Mouse (Mus musculus) C2C12 (cell line): Measurements from ENCODE around the gene Sema4a. TPM values are rescaled to one million over a fixed set of nuclear protein-coding genes. Genes with fewer than 3 reads are reported as not detected.
"Not testable (repeated sequence)": the region's sequence is repeated elsewhere in the genome, so short reads cannot be mapped to it uniquely, and the experiment has no call there.

Experiments
- H3K27me3 ChIP-seq: one replicate; pipeline ENCODE4 v1.6.1; 2011; ENCODE audit not compliant: control insufficient read depth, insufficient read depth, insufficient read length
- H3K36me3 ChIP-seq: one replicate; pipeline ENCODE4 v1.6.1; 2011; ENCODE audit not compliant: control insufficient read depth, insufficient read depth
- H3K4me3 ChIP-seq: one replicate; pipeline ENCODE4 v1.5.1; 2011; ENCODE audit warnings: mild to moderate bottlenecking, control low read depth; ENCODE audit not compliant: poor library complexity, insufficient read depth, severe bottlenecking
- H3K79me2 ChIP-seq: one replicate; pipeline ENCODE4 v1.6.1; 2011; ENCODE audit not compliant: control insufficient read depth, insufficient read depth
- H3K79me3 ChIP-seq: one replicate; pipeline ENCODE4 v1.6.1; 2011; ENCODE audit warnings: low read depth, control low read depth
- H3ac ChIP-seq: one replicate; pipeline ENCODE3; 2011; ENCODE audit warnings: low read depth; ENCODE audit not compliant: control insufficient read depth, insufficient read length
- CEBPB ChIP-seq: IDR thresholded peaks from one replicate; pipeline ENCODE4 v1.6.1; 2011; ENCODE audit warnings: low read depth, mild to moderate bottlenecking, control low read depth, moderate library complexity
- CTCF ChIP-seq: IDR thresholded peaks from one replicate; pipeline ENCODE4 v1.5.1; 2011; ENCODE audit not compliant: control insufficient read depth, insufficient read depth, insufficient read length
- FOSL1 ChIP-seq: IDR thresholded peaks from one replicate; pipeline ENCODE4 v1.8.0; 2011; ENCODE audit warnings: mild to moderate bottlenecking, low read length; ENCODE audit not compliant: poor library complexity, insufficient read depth, severe bottlenecking
- MAX ChIP-seq: IDR thresholded peaks from one replicate; pipeline ENCODE4 v1.6.1; 2011; ENCODE audit warnings: mild to moderate bottlenecking, control low read depth
- MYOD1 ChIP-seq: IDR thresholded peaks from one replicate; pipeline ENCODE4 v1.6.1; 2011; ENCODE audit warnings: low read depth; ENCODE audit not compliant: control insufficient read depth, insufficient read length
- MYOG ChIP-seq: IDR thresholded peaks from one replicate; pipeline ENCODE4 v1.6.1; 2011; ENCODE audit not compliant: control insufficient read depth, insufficient read length; ENCODE audit errors: extremely low read depth
- USF1 ChIP-seq: IDR thresholded peaks from one replicate; pipeline ENCODE4 v1.6.1; 2011; ENCODE audit warnings: low read depth, mild to moderate bottlenecking, control low read depth, moderate library complexity
- polyA plus RNA-seq: library from polyadenylated mRNA; unstranded; fragments of >200 nt; fragmentation: generic; extraction: Trizol; gene quantifications from one replicate; pipeline ENCODE4 v1.2.1, GENCODE M21; 2012; ENCODE audit warnings: missing spikeins

Sema4a gene
- polyA plus RNA-seq, 1 experiment = 0.69 TPM

DNA sequence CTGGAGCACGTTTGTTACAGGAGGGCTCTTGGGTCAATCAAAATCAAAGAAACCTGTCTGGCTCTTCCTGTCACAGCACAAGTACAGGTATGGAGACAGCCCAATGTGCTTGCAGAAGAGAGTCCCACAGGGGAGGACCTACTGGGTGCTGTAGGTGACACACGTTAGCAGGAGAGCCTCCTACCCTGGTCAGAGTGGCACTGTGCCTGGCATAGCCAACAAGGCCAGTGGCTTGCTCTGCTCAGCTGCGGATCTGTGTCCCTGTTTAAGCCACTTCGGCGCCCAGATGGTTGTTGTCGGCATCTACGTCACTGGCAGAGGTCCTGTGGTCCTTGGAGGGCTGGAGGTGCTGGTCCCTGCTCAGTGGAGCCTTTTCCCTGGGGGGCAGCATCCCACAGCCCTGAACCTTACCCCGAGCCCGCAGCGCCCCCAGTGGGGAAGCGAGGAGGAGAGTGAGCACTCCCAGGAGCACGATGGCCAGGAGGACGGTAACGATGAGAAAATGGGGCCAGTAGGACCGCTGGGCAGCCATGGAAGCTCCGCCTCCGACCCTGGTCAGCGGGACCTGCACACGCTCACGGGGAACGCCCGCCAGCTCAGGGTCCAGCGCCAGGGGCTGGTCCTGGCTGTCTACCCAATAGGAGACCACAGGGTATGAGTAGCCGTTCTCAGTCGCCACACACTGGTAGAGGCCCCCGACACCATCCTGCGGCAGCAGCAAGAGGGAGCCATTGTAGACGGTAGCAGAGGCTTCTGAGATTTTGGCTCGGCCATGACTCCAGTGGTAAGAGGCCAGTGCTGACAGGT is 24.4 kb downstream of the Sema4a start:
- Histone ChIP-seq H3K4me3 (no peak overlapping the region), H3K27me3 (no peaks in the 10 kb centered on the region), H3K79me3 (no peaks in the 10 kb centered on the region), H3K36me3 (no peaks in the 10 kb centered on the region), H3ac (peak overlapping the region; percentile 59), H3K79me2 (no peaks in the 10 kb centered on the region)
- TF ChIP-seq MYOG (no peak), CTCF (peak; percentile 73), CEBPB (no peak), FOSL1 (no peak), USF1 (no peak)

DNA sequence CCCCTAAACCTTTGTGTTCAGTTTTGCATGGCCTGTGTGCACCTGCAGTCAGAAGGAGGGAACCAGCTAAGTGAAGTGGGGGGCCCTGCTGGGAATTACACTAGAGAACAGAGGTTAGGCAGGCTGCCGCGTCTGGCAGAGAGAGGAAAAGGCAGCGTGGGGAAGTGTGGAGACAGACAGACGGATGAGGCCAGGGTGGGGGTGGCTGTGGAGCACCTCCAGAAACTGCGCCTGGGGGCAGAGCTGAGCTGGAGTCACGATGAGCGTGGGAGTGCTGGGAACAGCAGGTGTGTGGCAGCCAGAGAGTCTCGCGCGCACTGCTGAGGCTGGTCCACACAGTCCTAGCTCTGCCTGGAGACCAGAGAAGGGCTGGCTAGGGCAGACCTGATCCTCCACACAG is 25.5 kb downstream of the Sema4a start:
- Histone ChIP-seq H3K27me3 (no peaks in the 10 kb centered on the region), H3K4me3 (no peak overlapping the region)

DNA sequence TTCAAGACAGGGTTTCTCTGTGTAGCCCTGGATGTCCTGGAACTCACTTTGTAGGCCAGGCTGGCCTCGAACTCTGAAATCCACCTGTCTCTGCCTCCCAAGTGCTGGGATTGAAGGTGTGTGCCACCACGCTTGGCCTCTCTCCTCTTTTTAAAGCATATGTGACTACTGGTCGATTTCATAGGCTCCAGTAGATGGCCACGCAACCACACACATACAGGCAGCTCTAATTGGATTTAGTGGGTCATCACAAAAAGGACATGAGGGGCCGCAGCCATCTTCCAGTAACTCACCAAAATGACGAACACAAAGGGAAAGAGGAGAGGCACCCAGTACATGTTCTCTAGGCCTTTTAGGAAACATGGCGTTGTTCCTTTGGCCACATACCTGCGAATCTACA is 32.3 kb downstream of the Sema4a start:
- not testable (repeated sequence) for H3K27me3 ChIP-seq, H3K4me3 ChIP-seq, H3K36me3 ChIP-seq, H3ac ChIP-seq
- Histone ChIP-seq H3K79me2 (peaks cover 13% of the 10 kb centered on the region), H3K79me3 (peaks cover 12% of the 10 kb centered on the region)

More for the DNA sequence above, 25.5 kb downstream of the Sema4a start:
- no peaks in the 10 kb centered on the region for H3K79me2 ChIP-seq
- TF ChIP-seq FOSL1 (no peak), USF1 (no peak), MAX (no peak), CEBPB (no peak)
- no peak overlapping the region for H3ac ChIP-seq
- no peaks in the 10 kb centered on the region for H3K36me3 ChIP-seq
- no peaks in the 10 kb centered on the region for H3K79me3 ChIP-seq

DNA sequence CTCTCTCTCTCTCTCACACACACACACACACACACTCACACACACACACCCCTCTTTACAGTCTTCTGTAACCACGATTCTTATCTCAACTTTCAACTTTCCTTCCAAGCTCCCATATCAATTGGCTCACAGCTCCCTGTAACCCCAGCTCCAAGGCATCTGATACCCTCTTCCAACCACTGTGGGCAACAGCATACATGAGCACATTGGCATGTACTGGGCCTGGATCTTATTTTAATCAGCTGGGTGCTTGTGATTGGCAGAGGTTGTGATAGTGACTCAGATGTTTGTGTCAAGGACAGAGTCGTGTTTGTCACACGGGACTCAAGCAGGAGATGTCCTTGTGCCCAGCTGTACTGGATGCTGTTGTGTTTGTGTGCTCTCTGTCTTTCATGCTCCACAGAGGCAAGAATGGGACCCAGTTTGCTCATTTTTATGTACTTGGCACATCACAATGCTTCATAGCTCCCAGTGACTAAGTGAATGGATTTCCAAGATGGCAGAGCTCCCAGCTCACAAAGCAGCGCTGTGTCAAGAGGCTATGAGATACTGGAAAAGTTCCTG is 33.6 kb downstream of the Sema4a start:
- Histone ChIP-seq H3K4me3 (no peak overlapping the region), H3ac (no peak overlapping the region), H3K79me2 (peaks cover 25% of the 10 kb centered on the region), H3K27me3 (no peaks in the 10 kb centered on the region), H3K79me3 (peaks cover 17% of the 10 kb centered on the region), H3K36me3 (no peaks in the 10 kb centered on the region)
- TF ChIP-seq MYOD1 = no peak
- no peak for TF ChIP-seq CEBPB
- TF ChIP-seq MYOG = no peak
- no peak for TF ChIP-seq USF1
- no peak for TF ChIP-seq MAX
- no peak for TF ChIP-seq FOSL1
- no peak for TF ChIP-seq CTCF

GRCm38 (mm10) chr3:88425708-88426420 is 35.1 kb downstream of the Sema4a start:
- Histone ChIP-seq H3K4me3 (no peak overlapping the region), H3K79me3 (peaks cover 23% of the 10 kb centered on the region), H3K79me2 (peaks cover 37% of the 10 kb centered on the region), H3ac (no peak overlapping the region), H3K27me3 (no peaks in the 10 kb centered on the region), H3K36me3 (peaks cover 2% of the 10 kb centered on the region)
- TF ChIP-seq CTCF (no peak), MYOD1 (no peak), USF1 (no peak), CEBPB (no peak)

DNA sequence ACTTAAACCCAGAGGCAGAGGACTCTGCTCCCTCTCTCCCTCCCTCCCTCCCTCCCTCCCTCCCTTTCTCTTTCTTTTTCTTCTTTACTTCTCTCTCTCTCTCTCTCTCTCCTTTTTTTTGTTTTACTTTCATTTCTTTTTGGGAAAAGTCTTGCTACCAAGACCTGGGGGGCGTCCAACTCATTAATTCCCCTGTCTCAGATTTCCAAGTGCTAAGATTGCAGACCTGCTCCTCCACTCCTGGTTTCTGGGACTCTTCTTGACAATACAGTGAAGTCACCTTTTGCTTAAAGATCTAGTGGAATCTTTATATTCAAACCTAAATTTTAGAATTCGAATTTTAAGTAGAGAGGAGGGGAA is 35.7 kb downstream of the Sema4a start:
- Histone ChIP-seq H3ac (no peak overlapping the region), H3K4me3 (peak overlapping the region; percentile 7), H3K79me3 (peaks cover 23% of the 10 kb centered on the region), H3K27me3 (no peaks in the 10 kb centered on the region), H3K79me2 (peaks cover 37% of the 10 kb centered on the region), H3K36me3 (peaks cover 7% of the 10 kb centered on the region)
- TF ChIP-seq CEBPB (no peak), MYOD1 (no peak)
